ENCODE assay signal across 24 mouse cellular contexts in genomic region chr1:92878066-92878741, GRCm38 (mm10). TPM values are rescaled to one million over a fixed set of nuclear protein-coding genes. Genes with fewer than 3 reads are reported as not detected.
DNase-seq lines count a peak whose midpoint lies in the region; ATAC-seq and TF ChIP-seq lines count a peak whose summit lies in the region.
"Had no signal": no experiment of that assay in that cellular context is flagged by ENCODE, and none has a peak within 500 bp of the region (broad histone marks: within the 10 kb centered on the region; RNA-seq: fewer than 3 reads in every experiment).

No protein-coding gene starts in this region.

- no peaks in the 10 kb centered on the region for H3K36me3 ChIP-seq in kidney, embryonic 15.5 days
- H3K36me3 ChIP-seq in myocyte (ENCODE audit: control insufficient read depth, insufficient read depth), result no peaks in the 10 kb centered on the region
- H3K36me3 ChIP-seq: forebrain, embryonic 10.5 days; heart, embryonic 10.5 days; heart, embryonic 13.5 days had no signal

- H3K9ac ChIP-seq in kidney, embryonic 15.5 days, result no peak overlapping the region
- H3K9ac ChIP-seq: forebrain, embryonic 13.5 days; heart, embryonic 13.5 days; hindbrain, embryonic 14.5 days had no signal

- H3K79me2 ChIP-seq in myocyte (ENCODE audit: control insufficient read depth, insufficient read depth), result no peaks in the 10 kb centered on the region

- no peak overlapping the region for H3ac ChIP-seq in myocyte (ENCODE audit: control insufficient read depth, insufficient read length)

- H3K27me3 ChIP-seq in kidney, embryonic 15.5 days, result no peaks in the 10 kb centered on the region
- H3K27me3 ChIP-seq in myocyte (ENCODE audit: control insufficient read depth, insufficient read depth, insufficient read length), result peaks cover 7% of the 10 kb centered on the region
- H3K27me3 ChIP-seq: forebrain, embryonic 13.5 days had no signal

- no peak overlapping the region for H3K4me3 ChIP-seq in kidney, embryonic 15.5 days (replicated peaks)
- H3K4me3 ChIP-seq in myocyte, result no peak overlapping the region
- H3K4me3 ChIP-seq: forebrain, embryonic 10.5 days; forebrain, embryonic 13.5 days; heart, adult 2 months; heart, embryonic 10.5 days; heart, embryonic 13.5 days had no signal

- peak; percentile 61 for ATAC-seq in kidney, embryonic 15.5 days (replicated peaks; ENCODE audit: low FRiP score)
- ATAC-seq: CD4-positive, CD25-positive, alpha-beta regulatory T cell, adult 4 months; forebrain, embryonic 13.5 days; forebrain, embryonic 16.5 days; hindbrain, postnatal 0 days; inflammation-experienced regulatory T-cells, adult 6 months had no signal

- peaks cover 27% of the 10 kb centered on the region for H3K4me1 ChIP-seq in kidney, embryonic 15.5 days
- H3K4me1 ChIP-seq: forebrain, embryonic 13.5 days had no signal

- 50% methylated on average over 13 of the region's 13 CpGs for WGBS in kidney, embryonic 15.5 days

- no peaks in the 10 kb centered on the region for H3K9me3 ChIP-seq in kidney, embryonic 15.5 days (replicated peaks)
- H3K9me3 ChIP-seq: forebrain, embryonic 10.5 days; forebrain, embryonic 13.5 days; heart, embryonic 10.5 days; heart, embryonic 13.5 days had no signal

- no peak overlapping the region for H3K4me2 ChIP-seq in kidney, embryonic 15.5 days
- H3K4me2 ChIP-seq in myocyte (ENCODE audit: low read depth), result peak overlapping the region; percentile 39
- H3K4me2 ChIP-seq: forebrain, embryonic 13.5 days; heart, embryonic 13.5 days; hindbrain, embryonic 14.5 days had no signal

- H3K27ac ChIP-seq in kidney, embryonic 15.5 days, result peak overlapping the region; percentile 68
- H3K27ac ChIP-seq: forebrain, embryonic 10.5 days; forebrain, embryonic 13.5 days; heart, adult 2 months; heart, embryonic 10.5 days; heart, embryonic 13.5 days; hindbrain, embryonic 14.5 days; hindbrain, postnatal 0 days had no signal

- peak; percentile 63 for DNase-seq in cerebellum, adult 9-10 months
- no peak for DNase-seq in cerebellum, postnatal 4 days (ENCODE audit: low spot score in 2 of 2)
- DNase-seq in kidney, adult 18-20 months, result no peak
- no peak for DNase-seq in left cerebral cortex, adult 9 months (ENCODE audit: low spot score in 2 of 2)
- DNase-seq: adrenal gland, adult 2 months; adrenal gland, postnatal 14 days; cerebellum, adult 18-20 months; cerebellum, postnatal 25 days; gastrocnemius, postnatal 10 days; gastrocnemius, postnatal 36 days; heart, adult 2 months; heart, postnatal 14 days; heart, postnatal 4 days had no signal

- TF ChIP-seq POLR2A in myocyte (IDR thresholded peaks at IDR 0.05; ENCODE audit: insufficient read length, low read depth), result no peak

TF ChIP-seq in myocyte, 11 proteins besides CTCF, POLR2A, EP300 and RAD21:
- no peak for TF ChIP-seq POLR2AphosphoS2 (IDR thresholded peaks at IDR 0.05; ENCODE audit: insufficient read length, low read depth)
- TF ChIP-seq USF1 (IDR thresholded peaks at IDR 0.05; ENCODE audit: low read depth), result no peak
- peak in 1 of 3 experiments; percentile 9 for TF ChIP-seq MYOD1 (IDR thresholded peaks at IDR 0.05; ENCODE audit: control insufficient read depth in 1 of 3, insufficient read length in 2 of 3, low read depth in 2 of 3)
- no peak for TF ChIP-seq SRF (IDR thresholded peaks at IDR 0.05; ENCODE audit: control insufficient read depth, insufficient read length, low read depth)
- no peak for TF ChIP-seq TCF3 (IDR thresholded peaks at IDR 0.05; ENCODE audit: insufficient read length, low read depth)
- TF ChIP-seq E2F4 (IDR thresholded peaks at IDR 0.05; ENCODE audit: insufficient read depth), result no peak
- TF ChIP-seq CEBPB (IDR thresholded peaks at IDR 0.05; ENCODE audit: insufficient read depth, poor library complexity, severe bottlenecking), result no peak
- no peak for TF ChIP-seq TCF12 (IDR thresholded peaks at IDR 0.05; ENCODE audit: insufficient read depth, poor library complexity, severe bottlenecking)
- TF ChIP-seq REST (IDR thresholded peaks at IDR 0.05; ENCODE audit: insufficient read depth, insufficient read length), result no peak
- TF ChIP-seq MAX (IDR thresholded peaks at IDR 0.05; ENCODE audit: low read depth), result no peak
- TF ChIP-seq MYOG (IDR thresholded peaks at IDR 0.05; ENCODE audit: control insufficient read depth in 1 of 3, insufficient read depth in 1 of 3, insufficient read length in 2 of 3, low read depth in 2 of 3), result peak in 1 of 3 experiments; percentile 3

RNA-seq across cellular contexts. Expression of gene Ankmy1, which starts 24.5 kb away (rescaled TPM):
- 0.43 and 0.54 TPM in 2 replicates for polyA plus RNA-seq in kidney, embryonic 15.5 days (2015; fragmentation: Nextera tagmentation; extraction: Ambion mirVana)
- polyA plus RNA-seq in myocyte (2012; fragmentation: generic; extraction: Trizol), result 2.4 TPM

RNA-seq across cellular contexts. Expression of gene Dusp28, which starts 28.6 kb away (rescaled TPM):
- 12.2 and 14.7 TPM in 2 replicates for polyA plus RNA-seq in kidney, embryonic 15.5 days (2015; fragmentation: Nextera tagmentation; extraction: Ambion mirVana)
- polyA plus RNA-seq in myocyte (2012; fragmentation: generic; extraction: Trizol), result 40.9 TPM

RNA-seq across cellular contexts. Expression of gene Rnpepl1, which starts 32.4 kb away (rescaled TPM):
- 32.6 and 37.9 TPM in 2 replicates for polyA plus RNA-seq in kidney, embryonic 15.5 days (2015; fragmentation: Nextera tagmentation; extraction: Ambion mirVana)
- polyA plus RNA-seq in myocyte (2012; fragmentation: generic; extraction: Trizol), result 48.6 TPM

RNA-seq across cellular contexts. Expression of gene Gpc1, which starts 46.8 kb away (rescaled TPM):
- 60.0 and 60.2 TPM in 2 replicates for polyA plus RNA-seq in kidney, embryonic 15.5 days (2015; fragmentation: Nextera tagmentation; extraction: Ambion mirVana)
- 930 TPM for polyA plus RNA-seq in myocyte (2012; fragmentation: generic; extraction: Trizol)

RNA-seq across cellular contexts. Expression of gene Capn10, which starts 56.0 kb away (rescaled TPM):
- polyA plus RNA-seq in kidney, embryonic 15.5 days (2015; fragmentation: Nextera tagmentation; extraction: Ambion mirVana), result 32.6 and 37.2 TPM in 2 replicates
- polyA plus RNA-seq in myocyte (2012; fragmentation: generic; extraction: Trizol), result 23.6 TPM
